10 mouse cellular contexts compared by ENCODE assay signal in the genomic region with DNA sequence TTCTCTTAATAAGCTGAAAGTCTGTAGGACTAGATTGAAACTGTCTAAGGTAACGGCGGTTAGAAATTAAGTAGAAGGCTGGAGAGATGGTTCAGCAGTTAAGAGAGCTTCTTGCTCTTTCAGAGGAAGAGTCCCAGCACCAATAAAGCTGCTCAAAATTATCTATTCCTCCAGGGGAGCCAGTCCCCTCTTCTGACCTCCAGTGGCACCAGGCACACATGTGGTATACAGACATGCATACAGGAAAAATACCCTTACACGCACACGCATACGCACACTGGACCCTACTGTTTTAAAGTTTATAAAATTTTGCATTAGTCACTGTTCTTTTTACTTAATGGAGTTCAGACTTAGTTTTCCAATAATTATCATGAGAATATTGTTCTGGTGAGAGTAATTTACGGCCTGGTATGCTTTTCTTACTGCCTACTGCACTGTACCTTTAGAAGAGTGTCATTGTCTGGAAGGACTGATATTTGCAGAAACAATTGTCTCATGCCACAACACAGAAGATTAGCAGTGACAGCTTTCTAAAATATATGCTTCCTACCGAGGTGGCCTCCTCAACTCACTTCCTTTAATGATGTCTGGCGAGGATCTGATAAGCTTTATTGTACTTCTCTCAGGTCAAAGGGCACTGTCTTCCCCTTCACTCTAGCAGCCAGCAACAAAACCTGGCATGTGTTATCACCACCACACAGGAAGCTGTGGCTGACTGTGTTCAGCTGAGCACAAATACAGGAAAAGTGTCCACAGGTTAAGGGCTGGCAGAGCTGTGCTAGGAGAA. TPM values are rescaled to one million over a fixed set of nuclear protein-coding genes. Genes with fewer than 3 reads are reported as not detected.
DNase-seq lines count a peak whose midpoint lies in the region; ATAC-seq lines count a peak whose summit lies in the region.
"Had no signal": no experiment of that assay in that cellular context is flagged by ENCODE, and none has a peak within 500 bp of the region (broad histone marks: within the 10 kb centered on the region; RNA-seq: fewer than 3 reads in every experiment).

No protein-coding gene starts in this region.

- H3K36me3 ChIP-seq in heart, embryonic 15.5 days = no peaks in the 10 kb centered on the region
- no peaks in the 10 kb centered on the region for H3K36me3 ChIP-seq in lung, embryonic 15.5 days

- no peak overlapping the region for H3K4me2 ChIP-seq in heart, embryonic 15.5 days
- H3K4me2 ChIP-seq in lung, embryonic 15.5 days = no peak overlapping the region

- H3K4me3 ChIP-seq in heart, embryonic 15.5 days = no peak overlapping the region
- H3K4me3 ChIP-seq in lung, embryonic 15.5 days = no peak overlapping the region

- WGBS in heart, embryonic 15.5 days = 66% methylated on average over 8 of the region's 8 CpGs
- WGBS in lung, embryonic 15.5 days = 61% methylated on average over 8 of the region's 8 CpGs

- H3K27me3 ChIP-seq in heart, embryonic 15.5 days = no peaks in the 10 kb centered on the region
- no peaks in the 10 kb centered on the region for H3K27me3 ChIP-seq in lung, embryonic 15.5 days

- no peak overlapping the region for H3K9ac ChIP-seq in heart, embryonic 15.5 days
- H3K9ac ChIP-seq in lung, embryonic 15.5 days = no peak overlapping the region

- no peak for DNase-seq in heart, adult 8-10 months (ENCODE audit: low spot score)
- peak; percentile 71 for DNase-seq in kidney, adult 11 months
- DNase-seq in thymus, postnatal 36 days = peak; percentile 24 to 33
- DNase-seq in urinary bladder, postnatal 4 days (ENCODE audit: low spot score in 2 of 2) = no peak
- DNase-seq in cerebellum, adult 8-10 months = no peak
- no peak for DNase-seq in right cerebral cortex, postnatal 10 days (ENCODE audit: low spot score in 2 of 2)

- peaks cover 12% of the 10 kb centered on the region for H3K4me1 ChIP-seq in heart, embryonic 15.5 days (replicated peaks)
- H3K4me1 ChIP-seq in lung, embryonic 15.5 days = peaks cover 5% of the 10 kb centered on the region; the same call in 1 of the 2 replicates

- ATAC-seq in heart, embryonic 15.5 days (replicated peaks; ENCODE audit: insufficient number of reproducible peaks, insufficient read depth, low FRiP score, low read depth) = peak; percentile 53; the same call in 1 of the 2 replicates
- ATAC-seq in lung, embryonic 15.5 days (ENCODE audit: borderline replicate concordance, extremely low read depth, low FRiP score, low TSS enrichment) = peak; percentile 78

- no peak overlapping the region for H3K27ac ChIP-seq in heart, embryonic 15.5 days
- H3K27ac ChIP-seq in lung, embryonic 15.5 days = peak overlapping the region; percentile 59

- no peaks in the 10 kb centered on the region for H3K9me3 ChIP-seq in heart, embryonic 15.5 days (replicated peaks)
- no peaks in the 10 kb centered on the region for H3K9me3 ChIP-seq in lung, embryonic 15.5 days

RNA-seq across cellular contexts. Expression of a gene that starts 29.4 kb away (rescaled TPM):
- polyA plus RNA-seq in heart, embryonic 15.5 days (2015; fragmentation: Nextera tagmentation; extraction: Ambion mirVana) = not detected in 2 replicates
- total RNA-seq in heart, adult 8-10 months (2022) = 1 to 10 TPM in 1 of 4 experiments, under 1 TPM in 3; 0.75 to 1.0 (median 0.76) TPM
- not detected in 2 replicates for polyA plus RNA-seq in lung, embryonic 15.5 days (2015; fragmentation: Nextera tagmentation; extraction: Ambion mirVana)
- polyA plus RNA-seq: cortical plate, adult 2 months; limb, embryonic 11.5 days had no signal

RNA-seq across cellular contexts. Expression of a gene that starts 35.2 kb away (rescaled TPM):
- polyA plus RNA-seq in heart, embryonic 15.5 days (2015; fragmentation: Nextera tagmentation; extraction: Ambion mirVana) = not detected in 2 replicates
- 1 to 10 TPM in 1 of 4 experiments, under 1 TPM in 3; 0.75 to 1.0 (median 0.76) TPM for total RNA-seq in heart, adult 8-10 months (2022)
- polyA plus RNA-seq in lung, embryonic 15.5 days (2015; fragmentation: Nextera tagmentation; extraction: Ambion mirVana) = not detected in 2 replicates
- polyA plus RNA-seq: cortical plate, adult 2 months; limb, embryonic 11.5 days had no signal

RNA-seq across cellular contexts. Expression of a gene that starts 41.0 kb away (rescaled TPM):
- polyA plus RNA-seq in heart, embryonic 15.5 days (2015; fragmentation: Nextera tagmentation; extraction: Ambion mirVana) = not detected in 2 replicates
- total RNA-seq in heart, adult 8-10 months (2022) = 1 to 10 TPM in 1 of 4 experiments, under 1 TPM in 3; 0.75 to 1.0 (median 0.76) TPM
- polyA plus RNA-seq in lung, embryonic 15.5 days (2015; fragmentation: Nextera tagmentation; extraction: Ambion mirVana) = not detected in 2 replicates
- polyA plus RNA-seq: cortical plate, adult 2 months; limb, embryonic 11.5 days had no signal

RNA-seq across cellular contexts. Expression of a gene that starts 46.8 kb away (rescaled TPM):
- not detected in 2 replicates for polyA plus RNA-seq in heart, embryonic 15.5 days (2015; fragmentation: Nextera tagmentation; extraction: Ambion mirVana)
- total RNA-seq in heart, adult 8-10 months (2022) = 1 to 10 TPM in 1 of 4 experiments, under 1 TPM in 3; 0.75 to 1.0 (median 0.76) TPM
- not detected in 2 replicates for polyA plus RNA-seq in lung, embryonic 15.5 days (2015; fragmentation: Nextera tagmentation; extraction: Ambion mirVana)
- polyA plus RNA-seq: cortical plate, adult 2 months; limb, embryonic 11.5 days had no signal

RNA-seq across cellular contexts. Expression of a gene that starts 52.6 kb away (rescaled TPM):
- not detected in 2 replicates for polyA plus RNA-seq in heart, embryonic 15.5 days (2015; fragmentation: Nextera tagmentation; extraction: Ambion mirVana)
- under 1 TPM in 1 of 4 experiments, not detected in 3; 0.75 TPM for total RNA-seq in heart, adult 8-10 months (2022)
- polyA plus RNA-seq in lung, embryonic 15.5 days (2015; fragmentation: Nextera tagmentation; extraction: Ambion mirVana) = not detected in 2 replicates
- polyA plus RNA-seq: cortical plate, adult 2 months; limb, embryonic 11.5 days had no signal

Comparison
In these comparisons a context has a peak if more than half of its experiments do, and no peak if none do; other contexts are left out.
1. DNase-seq: peak in kidney, adult 11 months (single experiment) and thymus, postnatal 36 days (2 of 2); none in heart, adult 8-10 months (single experiment), urinary bladder, postnatal 4 days (0 of 2), cerebellum, adult 8-10 months (single experiment) and right cerebral cortex, postnatal 10 days (0 of 2).